Mouse (Mus musculus) neural tube, embryonic 10.5 days (tissue): Measurements from ENCODE around the gene Magea2.
A peak's percentile ranks its signal among the peaks of the same experiment; 100 is the strongest.
"Not testable (repeated sequence)": the region's sequence is repeated elsewhere in the genome, so short reads cannot be mapped to it uniquely, and the experiment has no call there.

Experiments used
- DNase-seq: peaks from one replicate; pipeline ENCODE4 v3.0.0-alpha.2; 2017; ENCODE audit warnings: low spot score; ENCODE audit errors: extremely low spot score

Gene Magea2

DNA sequence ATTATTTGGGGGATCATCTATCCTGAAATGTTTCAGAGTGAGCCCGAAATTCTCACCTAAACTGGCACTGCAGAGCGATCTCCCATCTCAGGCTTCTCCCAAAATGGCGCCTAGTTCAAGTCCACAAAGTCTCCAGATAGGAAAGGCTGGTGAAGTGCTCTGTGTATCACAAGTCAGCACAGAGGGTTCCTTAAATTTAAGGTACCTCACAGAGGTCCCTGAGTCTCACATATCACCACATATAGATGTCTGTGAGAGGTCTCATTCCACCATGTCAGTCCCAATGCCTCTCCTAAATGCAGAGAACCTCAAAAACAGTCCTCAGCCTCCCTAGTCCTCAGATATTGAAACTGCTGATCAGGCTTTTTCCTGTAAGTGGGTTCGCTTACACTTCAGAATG, at the start of gene Magea2:
TSS of gene Magea2 (minus strand) at position 101 of the 400 bp plus-strand sequence.
- not testable (repeated sequence) for DNase-seq

DNA sequence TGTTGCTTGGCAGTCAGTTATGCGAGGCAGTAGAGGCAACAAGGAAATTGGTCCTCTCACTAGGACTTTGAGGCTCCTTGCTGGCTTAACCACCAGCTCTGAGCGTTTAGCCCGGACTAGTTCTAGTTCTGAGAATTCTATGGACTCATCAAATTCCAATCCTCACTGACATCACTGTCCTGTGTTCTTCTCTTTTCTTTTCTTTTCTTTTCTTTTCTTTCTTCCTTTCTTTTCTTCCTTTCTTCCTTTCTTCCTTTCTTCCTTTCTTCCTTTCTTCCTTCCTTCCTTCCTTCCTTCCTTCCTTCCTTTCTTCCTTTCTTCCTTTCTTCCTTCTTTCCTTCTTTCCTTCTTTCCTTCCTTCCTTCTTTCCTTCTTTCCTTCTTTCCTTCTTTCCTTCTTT, 34.8 kb upstream of the Magea2 start, which contains the start of gene Cldn34b2:
TSS of gene Cldn34b2 (minus strand) at position 101 of the 400 bp plus-strand sequence.
- DNase-seq, result not testable (repeated sequence)

DNA sequence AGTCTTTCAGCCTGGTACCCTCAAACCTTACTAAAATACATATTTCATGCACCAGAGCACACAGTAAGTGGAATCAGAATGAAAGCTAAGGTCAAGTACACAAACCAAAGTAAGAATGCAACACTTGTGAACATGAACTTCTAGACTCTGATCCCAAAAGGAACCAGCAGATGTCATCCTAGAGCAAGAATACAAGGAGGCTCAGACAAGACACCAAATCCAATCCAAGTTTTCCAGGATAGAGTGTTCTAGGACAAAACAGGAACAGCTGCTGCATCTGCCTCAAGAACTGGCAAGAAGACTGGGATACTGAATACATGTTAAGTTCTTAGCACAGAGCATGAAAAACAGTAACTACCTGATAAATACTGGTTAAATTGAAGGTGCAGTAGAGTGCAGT, 4.6 kb upstream of the Magea2 start:
- peak; percentile 10 for DNase-seq

DNA sequence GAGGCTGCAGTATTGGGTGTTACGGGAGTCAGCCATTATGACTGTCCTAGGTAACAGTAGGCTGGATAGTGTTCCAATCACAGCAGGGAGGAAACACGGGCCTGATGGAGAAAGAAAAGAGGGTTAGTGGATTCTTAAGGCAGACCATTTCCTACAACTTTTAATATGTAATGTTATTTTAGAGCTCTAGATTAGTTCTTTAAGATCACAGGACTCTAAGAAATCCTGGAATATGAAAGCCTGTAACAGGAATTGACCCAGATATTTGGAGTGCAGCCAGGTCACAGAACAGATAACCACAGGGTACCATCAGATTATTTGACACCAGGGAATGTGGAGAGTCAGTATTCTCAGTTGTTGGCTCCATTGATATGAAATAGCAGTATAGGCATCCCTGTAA, 3.8 kb downstream of the Magea2 start, which contains the start of gene Magea1:
TSS of gene Magea1 (minus strand) at position 101 of the 400 bp plus-strand sequence.
- not testable (repeated sequence) for DNase-seq

DNA sequence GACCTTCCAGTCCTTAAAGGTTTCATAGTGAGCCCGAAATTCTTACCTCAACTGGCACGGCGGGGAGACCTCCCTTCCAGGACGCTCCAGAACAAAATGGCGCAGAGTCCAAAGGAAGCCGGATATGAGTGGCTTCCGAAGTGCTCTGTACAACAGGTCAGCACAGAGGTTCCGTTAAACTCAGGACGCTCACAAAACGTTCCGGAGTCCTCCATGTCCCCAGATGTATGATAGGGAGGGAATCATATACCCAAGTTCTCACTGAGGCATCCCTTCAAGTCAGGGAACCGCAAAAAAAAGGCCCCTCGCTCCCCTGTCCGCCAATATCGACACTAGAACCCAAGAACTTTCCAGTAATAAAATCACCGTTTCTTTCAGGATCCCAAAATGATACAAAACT, 30.4 kb downstream of the Magea2 start, which contains the start of gene Magea5:
TSS of gene Magea5 (minus strand) at position 101 of the 400 bp plus-strand sequence.
- DNase-seq, result not testable (repeated sequence)

DNA sequence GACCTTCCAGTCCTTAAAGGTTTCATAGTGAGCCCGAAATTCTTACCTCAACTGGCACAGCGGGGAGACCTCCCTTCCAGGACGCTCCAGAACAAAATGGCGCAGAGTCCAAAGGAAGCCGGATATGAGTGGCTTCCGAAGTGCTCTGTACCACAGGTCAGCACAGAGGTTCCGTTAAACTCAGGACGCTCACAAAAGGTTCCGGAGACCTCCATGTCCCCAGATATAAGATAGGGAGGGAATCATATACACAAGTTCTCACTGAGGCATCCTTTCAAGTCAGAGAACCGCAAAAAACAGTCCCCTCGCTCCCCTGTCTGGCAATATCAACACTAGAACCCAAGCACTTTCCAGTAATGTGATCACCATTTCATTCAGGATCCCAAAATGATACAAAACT, 97.7 kb downstream of the Magea2 start, which contains the start of gene Magea8:
TSS of gene Magea8 (minus strand) at position 101 of the 400 bp plus-strand sequence.
- not testable (repeated sequence) for DNase-seq
